Mouse (Mus musculus) layer of hippocampus, postnatal 25 days (tissue): ENCODE measurements at regions not wholly inside any gene's neighbourhood (a gene's known extent, or its start where the extent isn't known, plus 50 kb on each side); places are given as distances from the start of the nearest gene placed in this dataset.

ENCODE experiments used
- DNase-seq, 2 experiments: peaks; one replicate each; pipeline ENCODE4 v3.0.0; 2022; ENCODE audit warnings: mixed read lengths in 2 of 2, low spot score in 1 of 2; ENCODE audit errors: extremely low spot score in 1 of 2

- DNase-seq = peak; percentile 64 to 85
Measured at GRCm38 (mm10) chr3:52196047-52196935, 71.8 kb upstream of the Foxo1 start.

DNA sequence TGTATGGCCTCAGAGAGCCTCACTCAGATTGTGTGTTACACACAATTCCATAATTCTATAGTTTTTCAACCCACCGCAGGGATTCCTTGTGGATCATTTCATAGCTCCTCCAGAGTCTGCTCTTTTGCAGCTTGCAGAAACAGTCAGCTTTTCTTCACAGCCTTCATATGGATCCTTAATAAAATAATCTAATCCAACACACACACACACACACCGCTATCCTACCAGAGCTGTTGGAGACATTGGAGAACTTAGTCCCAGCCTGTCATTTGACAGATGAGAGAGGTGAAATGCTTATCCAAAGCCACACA lies 71.2 kb upstream of the Foxo1 start:
- no peak for DNase-seq

GRCm38 (mm10) chr3:52197982-52198750 lies 70.0 kb upstream of the Foxo1 start:
- DNase-seq = peak; percentile 28 to 35

DNA sequence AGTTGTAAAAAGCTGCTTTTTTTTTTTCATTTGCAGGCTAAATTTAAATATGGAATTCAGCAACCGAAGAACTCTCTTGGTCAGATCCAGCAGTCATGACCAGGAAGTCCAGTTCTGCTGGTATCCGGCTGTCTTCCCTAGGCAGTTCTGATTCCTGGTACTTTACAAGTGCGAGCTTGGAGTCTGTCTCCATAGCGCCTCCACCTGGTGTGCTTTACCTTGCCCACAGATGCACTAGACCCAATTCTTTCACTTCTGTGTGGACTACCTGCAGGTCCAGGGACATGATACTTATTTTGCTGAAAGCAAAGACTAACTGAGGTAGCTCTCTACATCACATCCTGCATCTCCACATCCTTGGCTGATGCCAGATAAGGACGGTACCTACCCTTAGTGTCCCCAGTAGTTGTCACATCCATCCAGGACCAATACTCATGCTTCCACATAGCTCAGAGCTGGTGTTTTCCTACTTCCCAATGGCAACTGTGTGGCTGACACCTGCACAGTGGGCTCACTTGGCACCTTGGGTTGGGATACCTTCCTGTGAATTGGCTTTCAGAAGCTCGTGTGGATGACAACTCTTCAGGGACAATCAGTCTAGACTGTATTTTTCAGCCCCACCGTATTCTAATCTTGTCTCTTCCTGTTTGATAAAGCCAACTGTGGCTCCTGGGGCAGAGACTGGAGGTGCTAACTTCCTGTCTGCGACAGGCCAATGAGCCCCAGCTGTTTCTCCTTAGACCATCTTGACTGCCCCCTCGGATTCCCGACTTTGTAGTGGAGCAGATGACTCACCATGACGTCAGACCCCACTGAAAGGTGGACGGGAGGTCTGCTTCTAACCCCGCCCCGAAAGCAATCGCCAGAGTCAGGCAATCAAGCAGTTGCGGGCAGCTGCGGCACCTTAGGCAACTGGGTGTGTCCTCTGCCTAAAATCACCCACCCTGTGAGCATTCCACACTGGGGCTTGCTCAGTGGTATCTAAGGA lies 69.1 kb upstream of the Foxo1 start:
- no peak for DNase-seq

- no peak for DNase-seq
Measured at GRCm38 (mm10) chr3:52200106-52200505, 68.0 kb upstream of the Foxo1 start.

GRCm38 (mm10) chr3:52210556-52211302 lies 57.4 kb upstream of the Foxo1 start:
- DNase-seq = no peak

DNA sequence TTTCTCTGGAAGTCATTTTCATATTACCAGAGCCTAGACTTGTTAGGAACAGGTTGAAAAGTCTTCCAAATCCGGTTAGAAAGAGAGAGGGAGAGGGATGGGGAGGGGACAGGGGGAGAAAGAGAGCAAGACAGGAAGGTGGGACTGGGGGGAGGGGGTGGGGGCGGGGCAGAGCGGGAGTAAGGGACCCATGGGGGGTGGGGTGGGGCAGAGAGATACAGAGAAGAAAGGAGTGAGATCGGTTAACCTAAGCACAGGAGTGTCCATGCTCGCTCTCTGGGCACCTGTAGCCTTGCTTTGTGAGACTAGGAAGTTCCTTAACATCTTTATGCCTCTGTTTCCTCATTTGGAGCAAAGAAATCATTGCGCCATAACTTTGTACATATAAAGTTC lies 56.8 kb upstream of the Foxo1 start:
- no peak for DNase-seq

DNA sequence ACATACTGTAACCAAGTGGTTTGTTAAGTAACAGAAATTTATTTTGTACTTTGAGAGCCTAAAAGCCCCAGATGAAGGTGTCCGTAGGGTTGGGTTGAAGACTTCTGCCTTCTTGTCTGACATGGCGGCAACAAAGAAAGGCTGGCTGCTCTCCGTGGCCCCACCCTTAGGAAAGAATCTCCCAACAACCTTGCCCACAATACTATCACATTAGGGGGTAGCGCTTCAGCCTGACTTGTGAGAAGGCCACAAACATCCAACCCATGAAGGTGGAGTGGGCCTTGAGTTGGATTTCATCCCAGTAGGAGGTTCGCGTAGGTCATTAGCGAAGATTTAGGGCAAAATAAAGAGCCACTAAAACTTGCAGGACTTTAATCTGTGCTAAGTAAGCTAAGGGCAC lies 54.0 kb upstream of the Foxo1 start:
- no peak for DNase-seq

DNA sequence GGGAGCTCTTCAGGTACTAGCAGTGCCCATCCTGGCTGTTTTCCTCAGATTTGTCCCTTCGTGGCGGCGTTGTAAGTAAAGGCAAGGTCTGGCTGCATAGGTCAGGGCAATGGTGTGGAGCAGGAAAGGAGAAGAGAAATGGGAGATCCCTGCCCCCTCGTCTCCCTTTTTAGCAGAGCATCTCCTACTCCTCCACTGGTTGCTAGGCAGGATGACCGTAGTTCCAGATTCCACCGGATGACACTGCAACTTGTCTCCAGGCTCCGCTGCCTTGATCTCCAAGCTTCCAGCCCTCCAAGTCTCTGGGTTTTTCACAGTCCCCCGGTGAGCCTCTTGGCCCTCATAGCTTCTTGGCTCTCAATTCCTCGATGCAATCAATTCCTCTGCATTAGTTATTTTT lies 53.1 kb upstream of the Foxo1 start:
- DNase-seq = no peak
